Mouse (Mus musculus): ENCODE measurements around the gene Smad5.

Gene Smad5

DNA sequence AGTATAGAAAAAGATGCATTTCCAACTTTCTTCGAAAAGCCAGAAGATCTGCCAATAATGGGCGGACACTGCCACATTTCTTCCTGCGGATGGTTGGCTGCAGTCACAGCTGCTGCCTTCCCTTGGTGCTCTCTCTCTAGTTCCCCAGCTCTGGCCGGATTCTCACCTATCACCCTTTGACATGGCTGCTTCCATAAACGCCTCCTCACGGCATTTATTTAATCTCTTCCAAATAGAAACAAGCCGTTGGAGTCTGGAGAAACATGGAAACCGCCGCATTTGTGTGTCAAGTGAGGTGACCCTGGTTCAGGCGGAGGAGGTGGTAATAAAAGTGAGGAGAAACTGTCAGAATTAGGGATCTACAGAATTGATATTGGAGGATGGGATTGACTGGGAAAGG lies 886 bp upstream of the Smad5 start:
- in situ Hi-C loops (cut with MboI) = no loop called here

GRCm38 (mm10) chr13:56703222-56703870 lies 536 bp downstream of the Smad5 start:
- in situ Hi-C loops (cut with MboI) = no loop called here

DNA sequence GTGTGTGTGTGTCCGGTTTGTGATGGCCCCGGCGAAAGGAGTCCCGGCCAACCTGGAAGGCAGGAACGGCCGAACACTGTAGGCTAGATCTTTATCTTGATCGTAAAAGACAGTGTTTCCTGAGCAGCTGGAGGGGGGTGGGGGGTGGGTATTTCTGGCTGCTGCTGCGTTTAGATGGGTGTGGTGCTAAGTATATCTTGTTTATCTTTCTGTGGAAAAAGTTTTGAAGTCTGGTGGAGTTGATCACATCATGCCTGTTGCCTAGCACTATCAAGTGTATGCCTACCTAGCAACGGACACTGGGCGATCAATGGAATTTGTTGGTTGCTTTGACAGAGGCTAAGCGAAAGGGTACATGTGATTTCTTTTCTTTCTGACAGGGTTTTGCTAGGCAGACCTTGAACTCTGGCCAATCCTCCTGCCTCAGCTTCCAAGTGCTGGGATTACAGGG lies 1.1 kb downstream of the Smad5 start:
- in situ Hi-C loops (cut with MboI) = no loop called here

DNA sequence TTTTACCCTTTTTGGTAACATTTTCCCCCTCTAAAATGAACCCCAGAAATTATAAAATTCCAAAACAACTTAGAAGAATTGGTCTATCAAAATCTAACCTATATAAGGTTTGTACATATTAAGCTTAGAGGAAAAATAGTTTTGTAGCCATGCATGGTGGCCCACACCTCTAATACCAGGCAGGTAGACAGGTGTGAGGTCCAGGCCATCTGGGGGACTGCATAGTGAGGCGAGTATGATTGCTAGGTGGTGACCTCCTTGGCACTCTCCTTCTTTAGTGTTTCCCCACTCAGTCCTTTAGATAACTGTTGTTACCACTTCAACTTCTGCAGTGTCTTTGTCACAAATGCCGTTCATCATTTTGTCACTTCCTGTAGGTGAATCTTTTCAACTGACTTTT lies 1.8 kb downstream of the Smad5 start:
- in situ Hi-C loops (cut with MboI) = no loop called here

GRCm38 (mm10) chr13:56707111-56707510 lies 4.3 kb downstream of the Smad5 start:
- in situ Hi-C loops (cut with MboI) = no loop called here

- in situ Hi-C loops (cut with MboI) = no loop called here
Measured at GRCm38 (mm10) chr13:56707606-56708005, 4.8 kb downstream of the Smad5 start.

- in situ Hi-C loops (cut with MboI) = no loop called here
Measured at GRCm38 (mm10) chr13:56710620-56711019, 7.8 kb downstream of the Smad5 start.

- in situ Hi-C loops (cut with MboI) = no loop called here
Measured at GRCm38 (mm10) chr13:56712221-56712620, 9.4 kb downstream of the Smad5 start.

DNA sequence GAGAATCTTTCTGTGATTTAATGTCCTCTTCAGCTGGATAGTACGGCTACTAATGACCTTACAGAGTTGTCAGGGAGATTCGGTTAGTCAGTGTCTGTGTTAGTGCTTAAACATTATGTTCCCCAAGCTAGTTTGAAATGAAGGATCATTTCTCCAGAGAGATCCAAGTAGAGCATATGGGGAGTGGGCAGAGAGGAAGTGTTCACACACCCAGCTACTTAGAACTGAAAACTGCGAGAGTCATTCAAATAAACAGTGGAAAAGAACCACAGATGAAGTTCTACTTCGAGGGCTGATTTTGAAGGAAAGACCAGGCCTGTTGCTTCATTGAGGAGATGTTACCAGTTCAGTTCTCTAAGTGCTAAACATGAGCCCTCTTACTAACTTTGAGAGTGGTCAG lies 23.7 kb downstream of the Smad5 start:
- in situ Hi-C loops (cut with MboI) = no loop called here

DNA sequence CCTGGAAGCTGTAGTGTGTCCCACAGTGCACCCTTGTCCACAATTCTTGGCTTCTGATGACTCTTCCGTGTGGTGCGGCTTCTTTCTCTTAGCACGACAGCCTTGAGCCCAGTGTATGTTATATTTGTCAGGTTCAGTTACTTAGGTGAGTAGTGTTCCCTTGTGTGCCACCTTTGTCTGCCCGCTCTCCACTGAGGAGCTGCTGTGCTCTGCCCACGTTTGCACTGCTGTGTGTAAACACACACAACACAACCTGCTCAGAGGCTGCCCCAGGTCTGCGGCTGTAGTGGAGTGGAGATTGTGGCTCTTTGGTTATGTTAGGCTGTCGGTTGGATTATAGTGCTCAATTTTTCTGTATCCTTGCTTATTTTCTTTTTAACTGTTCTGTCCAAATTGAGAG lies 26.2 kb downstream of the Smad5 start:
- in situ Hi-C loops (cut with MboI) = no loop called here

DNA sequence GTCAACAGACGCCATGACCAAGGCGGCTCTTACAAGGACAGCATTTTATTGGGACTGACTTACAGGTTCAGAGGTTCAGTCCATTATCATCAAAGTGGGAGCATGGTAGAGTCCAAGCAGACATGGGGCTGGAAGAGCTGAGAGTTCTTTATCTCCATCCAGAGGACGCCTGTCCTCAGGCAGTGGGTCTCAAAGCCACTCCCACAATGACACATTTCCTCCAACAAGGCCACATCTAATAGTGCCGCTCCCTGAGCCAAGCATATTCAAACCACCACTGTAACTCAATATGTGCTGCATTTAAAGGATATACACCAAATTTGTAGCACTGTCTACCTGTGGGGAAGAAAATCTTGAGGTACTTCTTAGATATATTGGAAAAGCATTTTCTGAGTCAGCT lies 31.8 kb downstream of the Smad5 start:
- in situ Hi-C loops (cut with MboI) = no loop called here

- in situ Hi-C loops (cut with MboI) = no loop called here
Measured at GRCm38 (mm10) chr13:56735212-56735875, 32.5 kb downstream of the Smad5 start.

- in situ Hi-C loops (cut with MboI) = no loop called here
Measured at GRCm38 (mm10) chr13:56739556-56739955, 36.7 kb downstream of the Smad5 start.

GRCm38 (mm10) chr13:56740496-56740895 lies 37.7 kb downstream of the Smad5 start:
- in situ Hi-C loops (cut with MboI) = no loop called here

DNA sequence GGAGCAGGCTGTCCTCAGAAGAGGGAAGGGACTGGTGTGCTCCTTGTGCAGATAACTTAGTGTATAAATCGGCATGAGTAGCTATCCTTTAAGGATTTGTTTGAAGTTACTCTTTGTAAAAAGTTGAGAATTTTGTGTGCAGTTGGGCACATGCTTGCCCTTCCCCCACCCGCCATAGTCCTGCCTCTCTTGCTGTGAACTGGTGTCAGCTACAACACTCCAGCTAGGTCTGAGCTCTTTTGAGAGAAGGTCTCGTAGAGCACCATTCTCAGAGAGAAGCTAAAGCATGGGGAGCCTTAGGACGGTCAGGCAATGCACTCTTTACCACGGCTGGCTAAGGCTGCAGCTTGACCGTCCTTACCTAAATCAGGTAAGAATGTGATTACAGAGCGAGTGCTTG lies 38.9 kb downstream of the Smad5 start:
- in situ Hi-C loops (cut with MboI) = no loop called here

GRCm38 (mm10) chr13:56742325-56742901 lies 39.6 kb downstream of the Smad5 start:
- in situ Hi-C loops (cut with MboI) = no loop called here

DNA sequence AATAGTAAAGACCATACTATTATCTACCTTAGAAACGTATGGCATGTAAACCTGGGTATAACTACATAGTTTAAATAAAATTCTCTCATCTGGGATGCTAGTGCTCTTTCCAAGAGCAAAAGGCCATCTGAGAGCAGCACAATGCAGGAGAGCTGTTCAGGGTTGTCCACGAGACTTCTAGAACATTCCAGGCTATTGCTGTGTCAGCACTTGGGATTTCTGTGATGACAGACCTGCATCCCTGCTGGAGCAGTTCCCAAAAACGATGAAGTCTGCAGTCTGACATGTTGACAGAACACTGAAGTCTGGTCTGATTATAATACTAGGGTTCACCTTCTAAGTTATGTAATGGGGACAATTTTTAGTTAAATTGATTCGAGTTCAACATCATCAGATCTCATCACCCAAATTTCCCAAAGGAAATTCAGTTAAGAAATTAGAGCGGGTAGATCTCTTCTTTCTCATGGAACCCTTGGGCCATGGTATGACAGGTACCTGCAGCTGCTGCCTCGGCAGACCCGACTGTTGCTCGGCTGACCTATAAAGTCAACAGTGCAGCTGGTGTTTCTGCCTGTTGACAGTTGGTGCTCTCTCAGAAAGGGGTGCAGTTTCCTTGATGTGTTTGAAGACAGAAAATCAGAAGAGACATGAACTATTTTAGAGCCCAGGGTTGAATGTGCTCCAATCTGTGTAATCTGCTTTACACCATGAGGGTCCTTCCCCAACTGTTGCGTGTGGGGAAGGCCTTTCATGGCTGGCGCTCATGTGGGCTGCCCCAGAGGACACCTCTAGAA lies 44.1 kb downstream of the Smad5 start:
- in situ Hi-C loops (cut with MboI) = no loop called here

DNA sequence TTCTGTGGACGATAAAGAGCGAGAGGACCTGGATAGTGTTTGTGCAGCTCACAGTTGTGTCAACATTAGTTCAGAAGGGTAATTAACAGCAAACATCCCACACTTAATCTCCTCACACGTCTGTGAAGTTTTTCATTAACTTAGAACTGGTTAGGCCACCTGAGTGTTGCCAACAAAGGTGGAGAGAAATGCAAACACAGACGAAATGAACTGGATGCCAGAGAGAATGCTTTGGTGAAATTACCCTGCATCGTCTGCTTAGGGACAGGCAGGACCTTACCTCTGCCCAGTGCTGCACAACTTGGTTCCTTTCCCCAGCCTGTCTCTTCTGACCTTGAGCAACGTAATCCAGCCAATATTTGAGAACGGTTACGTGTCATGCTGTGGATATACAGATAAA lies 44.7 kb downstream of the Smad5 start:
- in situ Hi-C loops (cut with MboI) = no loop called here

DNA sequence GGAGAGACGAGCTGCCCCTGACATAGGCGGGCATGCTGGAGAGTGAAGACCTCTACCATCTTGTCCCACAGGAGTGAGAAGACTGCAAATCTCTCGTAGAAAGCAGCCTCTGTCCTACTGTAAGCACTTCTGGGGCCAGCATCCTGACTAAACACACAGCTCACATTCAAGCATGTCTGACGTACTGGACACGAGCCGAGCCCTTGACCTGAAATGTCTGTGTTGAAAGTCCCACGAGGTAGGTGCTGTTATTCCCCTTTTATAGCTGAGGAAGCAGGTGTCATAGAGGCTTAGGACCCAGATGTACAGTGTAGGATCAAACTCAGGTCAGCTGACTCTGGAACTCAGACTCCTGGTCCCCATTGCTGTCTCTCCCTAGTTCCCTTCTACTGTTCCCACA lies 46.6 kb downstream of the Smad5 start:
- in situ Hi-C loops (cut with MboI) = no loop called here

DNA sequence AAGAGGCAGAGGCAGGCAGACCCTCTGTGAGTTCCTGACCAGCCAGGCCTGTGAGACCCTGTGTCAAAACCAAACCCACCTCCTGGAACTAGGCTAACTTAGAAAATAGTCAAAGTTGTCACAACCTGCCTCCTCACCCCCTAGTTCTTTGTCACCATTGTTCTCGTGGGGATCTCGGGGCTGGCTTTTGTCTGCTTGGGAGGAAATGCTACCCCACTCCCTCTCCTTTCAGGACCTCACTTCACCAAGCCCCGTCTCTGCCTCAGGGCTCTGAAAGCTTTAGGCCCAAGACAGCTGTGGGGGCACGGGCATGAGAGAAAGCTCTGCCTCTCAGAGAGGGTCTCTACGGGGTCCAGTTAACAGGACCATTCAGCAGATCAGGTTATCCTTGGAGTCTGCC lies 49.0 kb downstream of the Smad5 start:
- in situ Hi-C loops (cut with MboI) = no loop called here

DNA sequence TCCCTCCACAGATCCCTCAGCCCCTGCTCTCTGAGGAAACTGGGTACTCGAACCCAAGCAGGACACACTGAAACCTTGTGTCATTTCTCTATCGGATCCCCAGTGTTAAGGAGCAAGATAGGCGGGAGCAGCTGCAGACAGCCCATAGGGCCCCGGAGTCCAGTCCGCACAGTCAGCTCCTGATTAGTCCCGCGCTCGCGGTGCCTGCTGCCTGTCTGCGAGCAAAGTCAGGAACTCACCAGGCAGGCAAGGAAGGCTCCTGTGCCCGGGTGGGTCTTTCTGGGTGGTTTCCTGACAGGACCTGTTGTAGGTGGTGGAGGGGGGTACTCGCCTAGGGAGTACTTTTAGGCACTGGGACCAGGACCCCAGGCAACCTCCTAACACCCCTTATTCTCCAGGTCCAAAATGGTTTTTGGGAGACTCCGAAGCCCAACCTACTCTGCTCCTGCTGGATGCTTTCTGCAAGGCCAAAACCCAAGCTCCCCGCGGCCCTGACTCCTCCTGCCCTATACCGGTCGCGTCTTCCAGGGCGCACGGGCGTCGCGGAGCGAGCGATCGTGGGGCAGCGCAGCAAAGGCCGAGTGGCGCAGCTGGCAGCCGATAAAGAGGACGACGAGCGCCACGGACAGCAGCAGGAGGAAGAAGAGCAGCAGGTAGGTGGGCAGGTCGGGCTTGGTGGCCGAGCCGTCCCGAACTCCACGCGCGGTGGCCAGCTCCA lies 49.8 kb downstream of the Smad5 start:
- in situ Hi-C loops (cut with MboI) = no loop called here
